Mouse (Mus musculus): Measurements from ENCODE around the gene Mical2. TPM values are rescaled to one million over a fixed set of nuclear protein-coding genes. Genes with fewer than 3 reads are reported as not detected.
A peak's percentile ranks its signal among the peaks of the same experiment; 100 is the strongest.

Gene Mical2
- polyA plus RNA-seq, 1 experiment from 2014 or later, result 128 TPM

GRCm38 (mm10) chr7:112405061-112405460, 179.4 kb downstream of the Mical2 start:
- no peak for ATAC-seq (replicated peaks; ENCODE audit: extremely low read depth, insufficient read depth, low FRiP score)
- H3K4me1 ChIP-seq (ENCODE audit: control insufficient read depth, insufficient read depth, low read length), result peaks cover 19% of the 10 kb centered on the region
- no peak overlapping the region for H3K27ac ChIP-seq (ENCODE audit: low read length)
- H3K36me3 ChIP-seq (ENCODE audit: control insufficient read depth, insufficient read depth), result no peaks in the 10 kb centered on the region
- WGBS, result 53% methylated on average over 2 of the region's 2 CpGs
- no peak overlapping the region for H3K4me2 ChIP-seq (ENCODE audit: low read depth, low read length)
- no peaks in the 10 kb centered on the region for H3K27me3 ChIP-seq (ENCODE audit: control insufficient read depth, insufficient read depth, low read length)
- H3K9me3 ChIP-seq (replicated peaks; ENCODE audit: control insufficient read depth, low read length), result no peaks in the 10 kb centered on the region
- H3K4me3 ChIP-seq (ENCODE audit: low read length), result no peak overlapping the region
- no peak overlapping the region for H3K9ac ChIP-seq (ENCODE audit: low read length)

- Histone ChIP-seq H3K36me3 (ENCODE audit: control insufficient read depth, insufficient read depth) (no peaks in the 10 kb centered on the region), H3K4me2 (ENCODE audit: low read depth, low read length) (no peak overlapping the region), H3K27me3 (ENCODE audit: control insufficient read depth, insufficient read depth, low read length) (no peaks in the 10 kb centered on the region), H3K9ac (ENCODE audit: low read length) (no peak overlapping the region), H3K4me3 (ENCODE audit: low read length) (no peak overlapping the region), H3K9me3 (replicated peaks; ENCODE audit: control insufficient read depth, low read length) (no peaks in the 10 kb centered on the region), H3K27ac (ENCODE audit: low read length) (no peak overlapping the region), H3K4me1 (ENCODE audit: control insufficient read depth, insufficient read depth, low read length) (peaks cover 19% of the 10 kb centered on the region)
- ATAC-seq (replicated peaks; ENCODE audit: extremely low read depth, insufficient read depth, low FRiP score), result no peak
- 55% methylated on average over 8 of the region's 8 CpGs for WGBS
Measured at GRCm38 (mm10) chr7:112405578-112405977, 179.9 kb downstream of the Mical2 start.

- Histone ChIP-seq H3K9me3 (replicated peaks; ENCODE audit: control insufficient read depth, low read length) (no peaks in the 10 kb centered on the region), H3K4me3 (ENCODE audit: low read length) (no peak overlapping the region), H3K9ac (ENCODE audit: low read length) (0 out of 2 replicates have a peak overlapping the region, but pooled peaks have one; percentile 28), H3K4me2 (ENCODE audit: low read depth, low read length) (peak overlapping the region; percentile 30; the same call in 1 of the 2 replicates), H3K27me3 (ENCODE audit: control insufficient read depth, insufficient read depth, low read length) (no peaks in the 10 kb centered on the region), H3K27ac (ENCODE audit: low read length) (peak overlapping the region; percentile 88), H3K4me1 (ENCODE audit: control insufficient read depth, insufficient read depth, low read length) (peaks cover 22% of the 10 kb centered on the region), H3K36me3 (ENCODE audit: control insufficient read depth, insufficient read depth) (no peaks in the 10 kb centered on the region)
- ATAC-seq (replicated peaks; ENCODE audit: extremely low read depth, insufficient read depth, low FRiP score), result peak; percentile 82; the same call in 1 of the 2 replicates
- 39% methylated on average over 7 of the region's 7 CpGs for WGBS
Measured at GRCm38 (mm10) chr7:112407597-112407996, 181.9 kb downstream of the Mical2 start.

GRCm38 (mm10) chr7:112409991-112410390, 184.3 kb downstream of the Mical2 start:
- H3K27me3 ChIP-seq (ENCODE audit: control insufficient read depth, insufficient read depth, low read length), result no peaks in the 10 kb centered on the region
- H3K36me3 ChIP-seq (ENCODE audit: control insufficient read depth, insufficient read depth), result no peaks in the 10 kb centered on the region
- ATAC-seq (replicated peaks; ENCODE audit: extremely low read depth, insufficient read depth, low FRiP score), result no peak
- no peak overlapping the region for H3K4me3 ChIP-seq (ENCODE audit: low read length)
- WGBS, result 80% methylated on average over 3 of the region's 3 CpGs
- H3K9me3 ChIP-seq (replicated peaks; ENCODE audit: control insufficient read depth, low read length), result no peaks in the 10 kb centered on the region
- H3K4me1 ChIP-seq (ENCODE audit: control insufficient read depth, insufficient read depth, low read length), result peaks cover 21% of the 10 kb centered on the region
- H3K9ac ChIP-seq (ENCODE audit: low read length), result no peak overlapping the region
- no peak overlapping the region for H3K27ac ChIP-seq (ENCODE audit: low read length)
- no peak overlapping the region for H3K4me2 ChIP-seq (ENCODE audit: low read depth, low read length)

- no peak overlapping the region for H3K9ac ChIP-seq (ENCODE audit: low read length)
- no peak overlapping the region for H3K4me3 ChIP-seq (ENCODE audit: low read length)
- H3K9me3 ChIP-seq (replicated peaks; ENCODE audit: control insufficient read depth, low read length), result no peaks in the 10 kb centered on the region
- H3K27ac ChIP-seq (ENCODE audit: low read length), result no peak overlapping the region
- WGBS, result 90% methylated on average over 6 of the region's 6 CpGs
- H3K27me3 ChIP-seq (ENCODE audit: control insufficient read depth, insufficient read depth, low read length), result no peaks in the 10 kb centered on the region; the same call in 1 of the 2 replicates
- ATAC-seq (replicated peaks; ENCODE audit: extremely low read depth, insufficient read depth, low FRiP score), result no peak
- no peak overlapping the region for H3K4me2 ChIP-seq (ENCODE audit: low read depth, low read length)
- peaks cover 18% of the 10 kb centered on the region for H3K4me1 ChIP-seq (ENCODE audit: control insufficient read depth, insufficient read depth, low read length)
- H3K36me3 ChIP-seq (ENCODE audit: control insufficient read depth, insufficient read depth), result no peaks in the 10 kb centered on the region
Measured at GRCm38 (mm10) chr7:112413286-112413685, 187.6 kb downstream of the Mical2 start.

- Histone ChIP-seq H3K9ac (ENCODE audit: low read length) (no peak overlapping the region), H3K27ac (ENCODE audit: low read length) (no peak overlapping the region), H3K9me3 (replicated peaks; ENCODE audit: control insufficient read depth, low read length) (no peaks in the 10 kb centered on the region), H3K4me2 (ENCODE audit: low read depth, low read length) (peak overlapping the region; percentile 21; the same call in 1 of the 2 replicates), H3K27me3 (ENCODE audit: control insufficient read depth, insufficient read depth, low read length) (no peaks in the 10 kb centered on the region; the same call in 1 of the 2 replicates), H3K4me3 (ENCODE audit: low read length) (no peak overlapping the region), H3K4me1 (ENCODE audit: control insufficient read depth, insufficient read depth, low read length) (peaks cover 17% of the 10 kb centered on the region), H3K36me3 (ENCODE audit: control insufficient read depth, insufficient read depth) (no peaks in the 10 kb centered on the region)
- WGBS, result 37% methylated on average over 14 of the region's 14 CpGs
- no peak for ATAC-seq (replicated peaks; ENCODE audit: extremely low read depth, insufficient read depth, low FRiP score)
Measured at GRCm38 (mm10) chr7:112416058-112416526, 190.4 kb downstream of the Mical2 start.

- H3K4me2 ChIP-seq (ENCODE audit: low read depth, low read length), result no peak overlapping the region
- no peak; the same call in 1 of the 2 replicates for ATAC-seq (replicated peaks; ENCODE audit: extremely low read depth, insufficient read depth, low FRiP score)
- no peak overlapping the region for H3K27ac ChIP-seq (ENCODE audit: low read length)
- H3K27me3 ChIP-seq (ENCODE audit: control insufficient read depth, insufficient read depth, low read length), result no peaks in the 10 kb centered on the region; the same call in 1 of the 2 replicates
- H3K9ac ChIP-seq (ENCODE audit: low read length), result 0 out of 2 replicates have a peak overlapping the region, but pooled peaks have one; percentile 22
- no peak overlapping the region for H3K4me3 ChIP-seq (ENCODE audit: low read length)
- no peaks in the 10 kb centered on the region for H3K9me3 ChIP-seq (replicated peaks; ENCODE audit: control insufficient read depth, low read length)
- H3K4me1 ChIP-seq (ENCODE audit: control insufficient read depth, insufficient read depth, low read length), result peaks cover 16% of the 10 kb centered on the region
- no peaks in the 10 kb centered on the region for H3K36me3 ChIP-seq (ENCODE audit: control insufficient read depth, insufficient read depth)
- 24% methylated on average over 7 of the region's 7 CpGs for WGBS
Measured at GRCm38 (mm10) chr7:112416730-112417513, 191.3 kb downstream of the Mical2 start.

- Histone ChIP-seq H3K4me3 (ENCODE audit: low read length) (no peak overlapping the region), H3K9me3 (replicated peaks; ENCODE audit: control insufficient read depth, low read length) (no peaks in the 10 kb centered on the region), H3K4me2 (ENCODE audit: low read depth, low read length) (no peak overlapping the region), H3K4me1 (ENCODE audit: control insufficient read depth, insufficient read depth, low read length) (peaks cover 15% of the 10 kb centered on the region), H3K27me3 (ENCODE audit: control insufficient read depth, insufficient read depth, low read length) (no peaks in the 10 kb centered on the region; the same call in 1 of the 2 replicates), H3K27ac (ENCODE audit: low read length) (no peak overlapping the region), H3K9ac (ENCODE audit: low read length) (no peak overlapping the region), H3K36me3 (ENCODE audit: control insufficient read depth, insufficient read depth) (no peaks in the 10 kb centered on the region)
- WGBS, result 79% methylated on average over 4 of the region's 4 CpGs
- ATAC-seq (replicated peaks; ENCODE audit: extremely low read depth, insufficient read depth, low FRiP score), result no peak
Measured at GRCm38 (mm10) chr7:112417598-112417997, 191.9 kb downstream of the Mical2 start.

- no peak overlapping the region for H3K9ac ChIP-seq (ENCODE audit: low read length)
- ATAC-seq (replicated peaks; ENCODE audit: extremely low read depth, insufficient read depth, low FRiP score), result no peak
- no peaks in the 10 kb centered on the region for H3K36me3 ChIP-seq (ENCODE audit: control insufficient read depth, insufficient read depth)
- H3K4me3 ChIP-seq (ENCODE audit: low read length), result no peak overlapping the region
- no peaks in the 10 kb centered on the region for H3K9me3 ChIP-seq (replicated peaks; ENCODE audit: control insufficient read depth, low read length)
- H3K27me3 ChIP-seq (ENCODE audit: control insufficient read depth, insufficient read depth, low read length), result no peaks in the 10 kb centered on the region
- H3K4me1 ChIP-seq (ENCODE audit: control insufficient read depth, insufficient read depth, low read length), result peaks cover 9% of the 10 kb centered on the region
- no peak overlapping the region for H3K27ac ChIP-seq (ENCODE audit: low read length)
- WGBS, result 87% methylated on average over 4 of the region's 4 CpGs
- H3K4me2 ChIP-seq (ENCODE audit: low read depth, low read length), result no peak overlapping the region
Measured at GRCm38 (mm10) chr7:112423438-112423837, 197.8 kb downstream of the Mical2 start.

All from heart, embryonic 16.5 days (tissue).